Mouse (Mus musculus): ENCODE data around the gene Gm11037. TPM values are rescaled to one million over a fixed set of nuclear protein-coding genes. Genes with fewer than 3 reads are reported as not detected.

Gm11037 gene
- polyA plus RNA-seq (2012; fragmentation: generic; extraction: Trizol), result not detected

DNA sequence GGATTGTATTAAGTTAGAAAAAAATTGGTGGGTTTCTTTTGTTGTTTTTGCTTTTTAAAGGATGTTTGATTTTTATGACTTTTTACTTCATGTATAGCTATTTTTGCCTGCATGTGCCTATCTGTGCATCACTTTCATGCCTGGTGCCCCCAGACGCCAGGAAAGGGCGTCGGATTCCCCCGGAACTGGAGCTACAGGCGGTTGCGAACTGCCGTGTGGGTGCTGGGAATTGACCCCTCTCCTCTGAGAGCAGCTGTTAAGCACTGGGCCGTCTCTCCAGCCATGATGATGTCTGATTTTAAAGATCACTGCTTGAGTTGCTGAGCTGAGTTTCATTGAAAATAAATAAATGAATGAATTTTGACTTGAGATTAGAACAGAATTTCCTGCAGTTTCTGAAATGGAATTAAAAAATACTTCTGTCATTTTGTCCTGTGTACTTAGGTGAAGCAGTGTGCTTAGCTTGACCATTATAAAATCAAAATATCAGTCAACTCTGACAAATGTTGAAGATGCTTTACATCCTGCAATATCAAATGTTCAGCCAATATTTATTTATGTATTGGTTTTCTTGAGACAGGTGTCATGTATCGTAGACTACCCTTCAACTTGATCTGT, at the start of gene Gm11037:
Gene Gm11037, plus strand, starts transcription at position 568 of the 618 bp plus-strand sequence.
- Histone ChIP-seq H3K4me3 (no peak within 1 kb of the TSS), H3ac (ENCODE audit: control insufficient read depth, insufficient read length) (no peak within 1 kb of the TSS), H3K79me2 (ENCODE audit: control insufficient read depth, insufficient read depth) (no peaks in the 10 kb centered on the region), H3K4me2 (ENCODE audit: low read depth) (no peak within 1 kb of the TSS), H3K36me3 (ENCODE audit: control insufficient read depth, insufficient read depth) (no peaks in the 10 kb centered on the region), H3K27me3 (ENCODE audit: control insufficient read depth, insufficient read depth, insufficient read length) (no peaks in the 10 kb centered on the region)
- TF ChIP-seq E2F4 (IDR thresholded peaks at IDR 0.05; ENCODE audit: insufficient read depth), result no peak
- no peak for TF ChIP-seq MAX (IDR thresholded peaks at IDR 0.05; ENCODE audit: low read depth)
- TF ChIP-seq TCF3 (IDR thresholded peaks at IDR 0.05; ENCODE audit: insufficient read length, low read depth), result no peak
- no peak for TF ChIP-seq SRF (IDR thresholded peaks at IDR 0.05; ENCODE audit: control insufficient read depth, insufficient read length, low read depth)
- no peak for TF ChIP-seq MYOG (IDR thresholded peaks at IDR 0.05; ENCODE audit: control insufficient read depth in 1 of 3, insufficient read depth in 1 of 3, insufficient read length in 2 of 3, low read depth in 2 of 3)
- TF ChIP-seq REST (IDR thresholded peaks at IDR 0.05; ENCODE audit: insufficient read depth, insufficient read length), result no peak

DNA sequence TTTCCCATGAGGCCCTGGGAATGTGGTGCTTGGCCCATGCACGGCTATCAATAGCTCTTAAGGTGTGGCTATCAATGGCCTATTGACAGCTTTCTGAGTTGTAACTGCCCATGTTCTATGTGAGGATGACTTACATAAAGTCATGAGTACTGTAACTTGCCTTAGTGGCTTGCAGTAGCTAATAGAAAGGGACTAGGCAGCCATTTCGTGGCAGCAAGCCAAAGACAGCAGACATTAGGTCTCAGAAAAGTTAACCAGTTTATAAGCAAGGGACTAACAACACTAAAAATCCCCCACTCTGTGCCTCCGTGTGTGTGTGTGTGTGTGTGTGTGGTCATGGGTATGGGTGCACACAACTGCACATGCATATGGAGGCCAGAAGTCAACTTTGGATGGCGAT, 49.1 kb upstream of the Gm11037 start:
- Histone ChIP-seq H3K4me2 (ENCODE audit: low read depth) (no peak overlapping the region), H3ac (ENCODE audit: control insufficient read depth, insufficient read length) (no peak overlapping the region), H3K79me2 (ENCODE audit: control insufficient read depth, insufficient read depth) (no peaks in the 10 kb centered on the region), H3K4me3 (no peak overlapping the region), H3K27me3 (ENCODE audit: control insufficient read depth, insufficient read depth, insufficient read length) (peaks cover 17% of the 10 kb centered on the region), H3K36me3 (ENCODE audit: control insufficient read depth, insufficient read depth) (no peaks in the 10 kb centered on the region)
- TF ChIP-seq SRF (IDR thresholded peaks at IDR 0.05; ENCODE audit: control insufficient read depth, insufficient read length, low read depth), result no peak
- no peak for TF ChIP-seq CEBPB (IDR thresholded peaks at IDR 0.05; ENCODE audit: insufficient read depth, poor library complexity, severe bottlenecking)
- no peak for TF ChIP-seq MAX (IDR thresholded peaks at IDR 0.05; ENCODE audit: low read depth)
- TF ChIP-seq POLR2A (IDR thresholded peaks at IDR 0.05; ENCODE audit: insufficient read length, low read depth), result no peak
- TF ChIP-seq MYOG (IDR thresholded peaks at IDR 0.05; ENCODE audit: control insufficient read depth in 1 of 3, insufficient read depth in 1 of 3, insufficient read length in 2 of 3, low read depth in 2 of 3), result no peak
- TF ChIP-seq E2F4 (IDR thresholded peaks at IDR 0.05; ENCODE audit: insufficient read depth), result no peak

DNA sequence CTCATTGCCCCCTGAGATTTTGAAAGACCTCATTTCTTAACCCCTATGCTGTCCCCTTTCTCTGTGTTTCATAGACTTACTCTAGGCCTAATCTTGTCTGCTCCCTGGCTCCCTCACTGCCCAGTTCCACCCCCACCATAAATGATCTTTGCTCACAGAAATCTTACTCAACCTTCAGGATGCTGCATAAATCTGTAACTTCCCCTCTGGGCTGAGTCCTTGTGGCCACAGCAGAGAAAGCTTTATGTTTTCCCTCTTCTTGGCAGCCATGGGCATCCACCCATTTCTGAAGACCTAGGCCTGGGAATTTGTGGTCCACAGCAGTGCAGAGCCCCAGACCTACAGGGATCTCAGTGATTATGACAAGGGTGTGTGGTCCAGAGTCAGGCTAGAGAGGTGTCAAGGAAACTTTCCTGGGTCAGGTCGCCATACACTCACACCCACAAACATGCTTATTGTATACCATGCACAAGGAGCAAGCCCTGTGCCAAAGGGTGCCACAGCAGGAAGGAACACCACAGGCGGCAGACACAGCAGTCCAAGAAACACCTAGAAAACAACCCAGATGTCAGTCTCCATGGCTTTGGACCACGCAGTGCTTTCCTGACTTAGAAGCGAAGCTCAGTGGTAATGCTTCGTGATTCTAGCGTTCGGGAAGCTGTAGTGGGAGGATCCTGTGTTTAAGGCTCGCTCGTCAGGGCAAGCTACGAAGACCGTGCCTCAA, 46.5 kb upstream of the Gm11037 start, which contains the start of gene Siglec1:
Gene Siglec1, minus strand, starts transcription at position 99 of the 724 bp plus-strand sequence.
- Histone ChIP-seq H3K4me2 (ENCODE audit: low read depth) (no peak within 1 kb of the TSS), H3K79me2 (ENCODE audit: control insufficient read depth, insufficient read depth) (no peaks in the 10 kb centered on the region), H3K4me3 (no peak within 1 kb of the TSS), H3ac (ENCODE audit: control insufficient read depth, insufficient read length) (no peak within 1 kb of the TSS), H3K36me3 (ENCODE audit: control insufficient read depth, insufficient read depth) (no peaks in the 10 kb centered on the region), H3K27me3 (ENCODE audit: control insufficient read depth, insufficient read depth, insufficient read length) (no peaks in the 10 kb centered on the region)
- no peak for TF ChIP-seq TCF3 (IDR thresholded peaks at IDR 0.05; ENCODE audit: insufficient read length, low read depth)
- TF ChIP-seq E2F4 (IDR thresholded peaks at IDR 0.05; ENCODE audit: insufficient read depth), result no peak
- no peak for TF ChIP-seq POLR2A (IDR thresholded peaks at IDR 0.05; ENCODE audit: insufficient read length, low read depth)
- TF ChIP-seq REST (IDR thresholded peaks at IDR 0.05; ENCODE audit: insufficient read depth, insufficient read length), result no peak
- no peak for TF ChIP-seq MYOD1 (IDR thresholded peaks at IDR 0.05; ENCODE audit: control insufficient read depth in 1 of 3, insufficient read length in 2 of 3, low read depth in 2 of 3)
- TF ChIP-seq SRF (IDR thresholded peaks at IDR 0.05; ENCODE audit: control insufficient read depth, insufficient read length, low read depth), result no peak
- no peak for TF ChIP-seq USF1 (IDR thresholded peaks at IDR 0.05; ENCODE audit: low read depth)
- no peak for TF ChIP-seq CEBPB (IDR thresholded peaks at IDR 0.05; ENCODE audit: insufficient read depth, poor library complexity, severe bottlenecking)
- TF ChIP-seq MAX (IDR thresholded peaks at IDR 0.05; ENCODE audit: low read depth), result no peak
- TF ChIP-seq TCF12 (IDR thresholded peaks at IDR 0.05; ENCODE audit: insufficient read depth, poor library complexity, severe bottlenecking), result no peak
- no peak for TF ChIP-seq POLR2AphosphoS2 (IDR thresholded peaks at IDR 0.05; ENCODE audit: insufficient read length, low read depth)
- TF ChIP-seq MYOG (IDR thresholded peaks at IDR 0.05; ENCODE audit: control insufficient read depth in 1 of 3, insufficient read depth in 1 of 3, insufficient read length in 2 of 3, low read depth in 2 of 3), result no peak

DNA sequence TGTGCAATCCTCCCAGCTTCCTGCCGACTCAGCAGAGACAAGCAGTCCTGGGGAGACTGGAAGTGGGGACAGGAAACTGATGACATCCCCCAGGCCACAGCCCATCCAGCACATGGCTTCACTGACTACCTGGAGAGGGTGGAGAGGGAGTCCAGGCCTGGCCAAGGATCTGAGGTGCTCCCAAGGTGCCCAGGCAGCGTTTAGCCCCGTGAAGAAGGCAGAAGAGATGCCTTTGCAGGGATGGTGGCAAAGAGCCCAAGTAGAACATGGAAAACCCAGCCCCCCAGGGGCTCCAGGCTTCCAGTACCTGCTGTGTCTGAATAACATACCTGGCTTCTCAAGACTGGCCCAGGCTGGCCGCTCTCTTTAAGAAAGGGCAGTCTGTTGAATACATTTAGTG, 44.7 kb upstream of the Gm11037 start:
- Histone ChIP-seq H3K79me2 (ENCODE audit: control insufficient read depth, insufficient read depth) (no peaks in the 10 kb centered on the region), H3K4me2 (ENCODE audit: low read depth) (no peak overlapping the region), H3K4me3 (no peak overlapping the region), H3K36me3 (ENCODE audit: control insufficient read depth, insufficient read depth) (no peaks in the 10 kb centered on the region), H3K27me3 (ENCODE audit: control insufficient read depth, insufficient read depth, insufficient read length) (no peaks in the 10 kb centered on the region), H3ac (ENCODE audit: control insufficient read depth, insufficient read length) (no peak overlapping the region)
- TF ChIP-seq POLR2A (IDR thresholded peaks at IDR 0.05; ENCODE audit: insufficient read length, low read depth), result no peak
- TF ChIP-seq MYOG (IDR thresholded peaks at IDR 0.05; ENCODE audit: control insufficient read depth in 1 of 3, insufficient read depth in 1 of 3, insufficient read length in 2 of 3, low read depth in 2 of 3), result no peak
- no peak for TF ChIP-seq TCF3 (IDR thresholded peaks at IDR 0.05; ENCODE audit: insufficient read length, low read depth)
- no peak for TF ChIP-seq USF1 (IDR thresholded peaks at IDR 0.05; ENCODE audit: low read depth)
- no peak for TF ChIP-seq POLR2AphosphoS2 (IDR thresholded peaks at IDR 0.05; ENCODE audit: insufficient read length, low read depth)
- TF ChIP-seq CEBPB (IDR thresholded peaks at IDR 0.05; ENCODE audit: insufficient read depth, poor library complexity, severe bottlenecking), result no peak
- TF ChIP-seq REST (IDR thresholded peaks at IDR 0.05; ENCODE audit: insufficient read depth, insufficient read length), result no peak
- no peak for TF ChIP-seq SRF (IDR thresholded peaks at IDR 0.05; ENCODE audit: control insufficient read depth, insufficient read length, low read depth)
- no peak for TF ChIP-seq E2F4 (IDR thresholded peaks at IDR 0.05; ENCODE audit: insufficient read depth)
- TF ChIP-seq MAX (IDR thresholded peaks at IDR 0.05; ENCODE audit: low read depth), result no peak
- no peak for TF ChIP-seq TCF12 (IDR thresholded peaks at IDR 0.05; ENCODE audit: insufficient read depth, poor library complexity, severe bottlenecking)
- no peak for TF ChIP-seq MYOD1 (IDR thresholded peaks at IDR 0.05; ENCODE audit: control insufficient read depth in 1 of 3, insufficient read length in 2 of 3, low read depth in 2 of 3)
